Mouse (Mus musculus): Measurements from ENCODE around the gene Hs3st3a1.
A peak's percentile ranks its signal among the peaks of the same experiment; 100 is the strongest.

Hs3st3a1 gene

DNA sequence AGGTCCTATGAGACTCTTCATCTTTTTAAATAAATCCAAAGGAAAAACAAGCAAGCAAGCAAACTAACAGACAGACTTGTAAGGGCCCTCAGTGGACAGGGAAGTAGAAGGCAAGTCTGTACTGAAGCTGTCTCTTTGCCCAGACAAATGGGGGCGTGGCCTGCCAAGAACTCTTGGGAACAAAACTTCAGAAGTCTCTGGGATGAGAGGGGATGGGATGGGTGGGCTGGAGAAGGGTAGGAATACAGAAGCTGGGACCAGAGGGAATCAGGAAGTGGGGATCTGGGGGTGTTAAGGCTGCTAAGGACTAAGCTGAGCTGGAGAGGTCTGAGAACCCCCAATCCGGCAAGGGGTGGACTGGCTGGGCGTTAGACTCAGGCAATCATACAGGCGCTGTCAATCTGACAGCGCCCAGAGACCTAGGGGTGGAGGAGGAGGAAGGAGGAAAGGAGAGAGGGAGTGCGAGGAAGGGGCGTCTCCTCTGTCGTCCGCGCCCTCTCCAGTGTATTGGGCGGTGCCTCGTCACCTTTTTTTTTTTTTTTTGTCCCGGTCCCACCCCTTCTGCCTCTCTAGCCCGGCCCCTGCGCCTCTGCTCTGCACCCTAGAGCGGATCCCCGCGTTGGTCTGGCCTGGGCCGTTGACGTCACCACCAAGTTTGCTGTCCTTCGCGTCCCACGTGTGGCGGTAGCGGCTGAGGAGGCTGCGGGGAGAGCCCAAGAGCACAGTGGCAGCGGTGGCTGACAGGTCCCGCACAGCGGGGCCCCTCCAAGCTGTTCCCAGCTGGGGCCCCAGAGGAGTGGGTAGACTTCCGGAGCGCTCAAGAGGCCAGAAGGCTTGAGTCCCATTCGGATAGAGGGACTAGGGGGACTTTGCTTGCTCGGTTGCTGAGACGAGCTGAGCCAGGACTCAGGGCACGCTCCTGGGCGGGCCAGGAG, at the start of gene Hs3st3a1:
Hs3st3a1 (plus strand) TSS at position 722 of the 935 bp plus-strand sequence.
- DNase-seq (ENCODE audit: low spot score in 2 of 2): peak in 1 of 2 experiments; percentile 20

DNA sequence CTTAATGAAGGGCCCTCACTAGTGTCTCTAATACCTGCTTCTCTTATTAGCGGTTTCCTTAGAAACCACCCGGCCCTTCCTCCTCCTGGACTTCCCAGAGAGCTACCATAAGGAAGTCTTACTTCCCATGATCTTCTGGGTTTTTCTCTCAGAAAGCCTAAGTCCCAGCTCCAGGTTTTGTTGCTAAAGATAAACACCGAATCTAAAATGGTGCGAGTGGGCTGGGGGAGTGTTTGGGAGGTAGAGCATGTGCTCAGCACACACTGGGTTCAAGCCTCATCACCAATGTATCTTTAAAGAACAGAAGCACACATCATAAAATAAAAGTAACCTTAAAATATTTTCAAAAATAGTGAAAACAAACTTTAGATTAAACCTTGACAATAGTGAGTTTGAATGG, 48.8 kb upstream of the Hs3st3a1 start:
- DNase-seq (ENCODE audit: low spot score in 2 of 2): peak in 1 of 2 experiments; percentile 4

DNA sequence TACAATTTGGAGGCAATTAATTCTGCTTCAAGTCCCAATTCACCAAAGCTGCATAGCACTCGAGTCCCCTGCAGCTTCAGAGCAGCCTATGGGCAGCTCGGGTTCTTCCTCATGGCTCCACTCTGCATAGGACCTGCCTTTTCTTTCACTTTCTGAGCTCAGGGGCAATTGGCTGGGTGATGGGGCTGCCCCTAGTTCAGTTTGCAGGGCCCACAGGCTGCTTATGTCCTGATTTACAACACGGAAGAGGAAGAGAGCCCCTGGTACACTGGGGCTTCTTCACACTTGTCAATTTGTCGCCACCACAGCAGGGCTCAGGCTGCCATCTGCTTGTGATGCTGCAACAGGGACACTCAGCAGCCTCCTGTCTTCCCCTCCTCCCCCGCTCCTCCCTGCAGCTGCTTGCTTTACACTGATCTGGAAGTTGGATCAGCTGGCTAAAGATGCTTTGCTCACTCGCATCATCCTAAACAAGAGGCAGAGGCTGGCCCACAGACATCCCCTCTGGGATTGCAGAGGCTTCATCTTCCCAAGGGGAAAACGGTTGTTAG, 38.7 kb upstream of the Hs3st3a1 start:
- DNase-seq (ENCODE audit: low spot score in 2 of 2): peak; percentile 73 to 81

DNA sequence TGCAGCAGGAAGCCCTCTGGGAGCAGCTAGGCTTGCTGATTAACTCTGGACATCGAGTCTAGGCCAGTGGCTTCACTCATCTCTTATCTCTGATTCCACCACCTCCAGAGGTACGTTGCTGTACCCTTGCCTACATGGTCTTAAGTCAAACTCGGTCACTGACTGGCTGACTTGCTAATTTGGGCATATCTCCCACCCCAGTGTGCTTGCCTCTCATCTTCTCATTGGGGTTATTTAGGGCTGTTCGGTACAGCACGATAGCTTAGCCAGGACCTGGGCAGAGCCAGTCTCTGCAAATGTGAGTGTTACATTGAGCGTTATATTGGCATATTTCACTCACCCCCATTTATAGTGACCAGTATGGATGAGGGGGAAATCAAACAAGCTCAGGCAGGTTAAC, 38.2 kb upstream of the Hs3st3a1 start:
- no peak for DNase-seq (ENCODE audit: low spot score in 2 of 2)

DNA sequence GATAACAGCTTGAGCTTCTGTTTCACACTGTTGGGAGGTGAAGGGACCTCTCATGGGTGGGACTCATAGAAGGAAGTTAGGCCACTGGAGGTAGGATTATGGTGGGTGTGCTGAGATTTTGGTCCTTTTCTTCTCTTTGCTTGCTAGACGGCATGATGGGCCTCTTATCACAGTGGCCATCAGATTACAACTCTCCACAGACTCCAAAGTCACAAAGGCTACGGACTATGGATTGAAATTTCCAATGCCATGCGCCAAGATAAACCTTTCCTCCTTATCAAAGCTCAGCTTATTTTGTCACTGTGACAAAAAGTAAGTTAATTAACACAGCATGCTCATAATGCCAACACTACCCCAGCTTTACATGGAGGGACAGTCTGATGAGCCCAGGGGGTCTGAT, 37.5 kb upstream of the Hs3st3a1 start:
- no peak for DNase-seq (ENCODE audit: low spot score in 2 of 2)

DNA sequence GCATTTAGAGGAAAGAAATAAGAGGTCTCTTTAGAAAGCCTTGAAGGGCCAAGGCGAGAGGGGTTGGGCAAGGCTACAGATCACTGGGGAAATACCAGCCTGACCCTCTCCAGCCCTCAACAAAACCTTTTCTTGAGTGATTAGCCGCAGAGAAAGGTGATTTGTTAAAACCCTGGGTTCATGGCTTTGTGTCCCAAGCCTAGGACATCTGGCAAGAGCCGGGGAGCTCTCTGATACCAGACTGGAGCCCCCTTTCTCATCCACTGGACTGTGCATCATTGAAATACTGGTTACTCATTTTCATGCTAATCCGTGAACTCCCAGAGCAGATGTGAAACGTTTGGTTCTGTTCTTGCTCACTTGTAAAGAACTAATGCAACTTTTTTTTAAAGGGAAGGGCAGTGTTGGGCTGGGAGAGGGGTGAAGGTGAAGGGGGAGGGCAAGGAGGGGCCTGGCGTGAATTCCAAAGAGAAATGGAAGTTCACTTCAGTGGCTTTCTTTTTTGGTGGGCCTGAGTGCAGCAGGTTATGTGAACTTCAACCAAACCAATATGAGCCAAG, 34.5 kb upstream of the Hs3st3a1 start:
- no peak for DNase-seq (ENCODE audit: low spot score in 2 of 2)

DNA sequence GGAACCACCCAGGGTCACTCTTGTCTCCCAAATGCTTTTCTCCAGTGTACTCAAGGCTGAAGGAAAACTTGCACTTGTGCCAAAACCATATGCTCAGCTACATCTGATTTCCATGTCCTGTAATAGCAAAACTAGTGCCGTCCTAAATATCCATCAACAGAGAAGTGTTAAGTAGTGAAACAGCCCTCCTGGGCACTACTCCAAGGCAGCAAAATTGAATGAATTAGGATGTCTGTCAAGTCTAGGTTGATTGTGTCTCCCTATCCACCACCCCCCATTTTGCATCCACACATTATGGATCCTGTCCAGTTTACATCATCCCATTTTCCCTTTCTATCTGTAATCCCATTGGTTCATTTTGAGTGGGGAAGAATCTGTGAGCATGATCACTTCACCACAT, 16.2 kb upstream of the Hs3st3a1 start:
- no peak for DNase-seq (ENCODE audit: low spot score in 2 of 2)

DNA sequence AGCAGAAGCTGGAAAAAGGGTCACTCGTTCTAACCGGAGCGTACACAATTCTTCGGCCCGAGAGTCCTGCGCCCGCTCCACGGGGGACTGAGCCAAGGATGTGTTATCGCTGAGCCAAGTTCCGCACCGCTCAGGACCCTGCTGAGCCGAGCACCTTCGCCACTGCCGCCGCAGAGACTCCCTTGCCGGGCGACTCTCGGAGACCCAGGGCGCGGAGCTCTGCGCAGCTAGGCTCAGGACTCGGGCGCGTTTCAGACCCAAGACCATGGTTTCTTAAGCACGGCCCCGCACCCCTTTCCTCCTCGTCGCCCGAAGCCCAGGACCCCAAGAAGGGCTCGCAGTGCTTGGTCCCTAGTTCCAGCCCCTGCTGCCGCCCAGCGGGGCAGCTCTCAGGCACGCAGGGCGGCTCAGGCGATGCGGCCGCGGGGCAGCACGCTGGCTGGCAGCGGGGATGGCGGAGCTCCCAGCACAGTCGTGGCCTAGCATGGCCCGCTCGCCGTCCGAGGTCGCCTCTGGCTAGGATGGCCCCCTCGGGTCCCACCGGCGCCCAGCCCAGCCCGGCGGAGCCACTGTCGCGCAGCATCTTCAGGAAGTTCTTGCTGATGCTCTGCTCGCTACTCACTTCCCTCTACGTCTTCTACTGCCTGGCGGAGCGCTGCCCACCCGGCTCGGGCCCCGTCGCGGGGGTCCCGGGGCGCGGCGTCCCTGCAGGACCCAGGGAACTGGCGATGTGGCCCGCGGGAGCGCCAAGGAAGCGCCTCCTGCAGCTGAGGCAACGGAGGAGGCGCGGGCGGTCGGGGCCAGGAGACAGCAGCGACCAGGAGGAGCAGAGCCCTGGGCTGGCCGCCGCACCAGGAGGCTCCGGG, 647 bp downstream of the Hs3st3a1 start:
- DNase-seq (ENCODE audit: low spot score in 2 of 2): peak in 1 of 2 experiments; percentile 1

DNA sequence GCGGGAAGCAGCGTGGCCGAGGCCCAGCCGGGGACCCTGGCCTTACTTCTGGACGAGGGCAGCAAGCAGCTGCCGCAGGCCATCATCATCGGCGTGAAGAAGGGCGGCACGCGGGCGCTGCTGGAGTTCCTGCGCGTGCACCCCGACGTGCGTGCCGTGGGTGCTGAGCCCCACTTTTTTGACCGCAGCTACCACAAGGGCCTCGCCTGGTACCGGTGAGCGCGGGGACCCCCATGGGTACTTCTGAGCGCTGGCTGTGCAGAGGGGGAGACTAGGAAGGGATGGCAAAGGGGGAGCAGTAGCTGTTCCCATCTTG, 1.2 kb downstream of the Hs3st3a1 start, which contains the start of gene F930015N05Rik:
F930015N05Rik (minus strand) TSS at position 242 of the 316 bp plus-strand sequence.
- no peak for DNase-seq (ENCODE audit: low spot score in 2 of 2)

DNA sequence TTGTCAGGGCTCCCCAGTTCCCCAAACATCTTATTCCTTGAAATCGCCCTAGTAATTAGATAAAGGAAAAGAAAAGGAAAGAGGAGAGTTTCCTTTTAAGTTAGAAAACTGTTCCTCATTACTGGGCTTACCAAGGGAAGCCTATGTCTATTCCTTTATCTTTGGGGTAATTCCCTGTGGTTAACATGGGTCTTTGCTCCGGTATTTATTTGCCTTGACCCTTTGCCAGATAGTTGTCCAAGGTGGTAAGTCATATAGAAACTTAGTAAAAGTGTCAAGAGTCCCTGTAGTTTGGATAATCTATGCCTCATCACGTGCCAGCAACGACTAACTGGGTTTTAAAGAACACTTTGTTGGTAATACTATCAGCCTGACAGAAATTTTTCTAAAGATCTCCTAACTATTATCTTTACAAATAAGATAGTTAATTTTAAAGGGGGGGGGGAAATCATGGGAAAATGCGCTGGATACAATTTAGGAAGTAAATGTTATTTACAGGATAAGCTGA, 1.7 kb downstream of the Hs3st3a1 start:
- DNase-seq (ENCODE audit: low spot score in 2 of 2): no peak

DNA sequence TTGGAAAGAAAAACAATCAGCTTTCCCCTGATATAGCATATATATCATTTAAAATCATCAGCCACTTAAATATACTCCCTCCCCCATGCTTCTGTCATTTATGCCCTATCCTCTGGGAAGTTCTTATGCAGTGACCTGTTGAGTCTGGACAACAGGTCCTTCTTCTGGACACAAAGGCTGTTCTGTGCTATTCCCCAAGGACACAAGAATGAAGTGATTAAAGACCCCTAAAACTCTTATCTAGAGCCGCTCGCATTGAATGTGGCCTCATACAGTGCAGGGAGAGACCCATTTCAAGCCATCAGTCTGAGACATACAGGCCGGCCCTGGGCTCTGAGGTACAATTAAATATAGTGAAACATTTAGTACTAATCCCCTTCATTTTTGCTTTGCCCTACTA, 2.6 kb downstream of the Hs3st3a1 start:
- no peak for DNase-seq (ENCODE audit: low spot score in 2 of 2)

DNA sequence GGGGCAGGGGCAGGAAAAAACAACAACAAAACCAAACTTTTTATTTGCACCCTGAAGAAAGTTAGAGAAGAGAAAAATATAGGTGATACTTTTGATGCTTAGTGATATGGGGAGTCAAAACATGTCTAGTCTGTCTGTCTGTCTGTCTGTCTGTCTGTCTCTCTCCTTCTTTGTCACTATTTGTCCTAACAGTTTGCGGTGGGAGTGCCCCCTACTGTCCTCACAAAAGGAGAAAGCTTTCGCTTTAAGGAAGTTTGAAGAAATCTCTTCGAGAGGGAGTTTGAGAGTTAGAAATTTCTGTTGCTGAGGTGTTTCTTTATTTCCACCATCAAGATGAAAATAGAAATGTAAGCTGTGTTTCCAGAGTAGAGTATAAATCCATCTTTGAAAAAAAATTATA, 3.8 kb downstream of the Hs3st3a1 start:
- no peak for DNase-seq (ENCODE audit: low spot score in 2 of 2)

DNA sequence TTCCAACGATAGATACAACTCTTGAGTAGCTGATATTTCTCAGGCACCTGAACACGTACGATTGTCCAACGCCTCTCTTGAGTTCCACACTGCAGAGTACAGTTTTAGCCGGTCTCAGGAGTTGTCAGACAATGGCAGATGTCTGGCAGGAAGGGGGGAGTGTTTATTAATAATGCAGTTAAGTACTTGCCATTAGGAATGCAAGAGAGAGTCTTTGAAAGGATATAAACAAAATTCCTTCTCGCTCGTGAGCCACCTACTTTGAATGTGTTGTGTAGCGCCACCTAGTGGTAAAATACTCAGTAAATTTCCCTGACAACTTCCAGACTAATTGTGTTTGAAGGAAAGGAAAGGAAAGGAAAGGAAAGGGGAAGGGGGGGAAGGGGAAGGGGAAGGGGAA, 7.0 kb downstream of the Hs3st3a1 start:
- no peak for DNase-seq (ENCODE audit: low spot score in 2 of 2)

DNA sequence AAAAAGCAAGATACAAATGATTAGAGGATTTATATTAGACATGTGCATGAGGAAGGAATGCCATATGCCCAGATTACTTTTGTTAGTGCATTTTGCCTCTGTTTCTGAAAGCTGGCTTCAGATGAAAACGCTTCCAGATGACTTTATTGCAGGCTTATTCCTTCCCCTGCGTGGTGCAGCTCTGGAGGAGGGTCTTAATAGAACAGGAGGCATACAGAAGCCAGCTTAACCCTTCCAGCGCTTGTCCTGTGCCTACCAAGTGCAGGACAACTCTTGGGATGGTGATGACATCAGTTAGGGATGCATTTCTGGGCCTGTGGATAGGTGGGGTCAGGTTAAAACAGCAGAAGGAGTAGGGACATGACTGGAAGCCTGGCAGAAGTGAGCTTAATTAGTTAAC, 7.6 kb downstream of the Hs3st3a1 start:
- no peak for DNase-seq (ENCODE audit: low spot score in 2 of 2)

DNA sequence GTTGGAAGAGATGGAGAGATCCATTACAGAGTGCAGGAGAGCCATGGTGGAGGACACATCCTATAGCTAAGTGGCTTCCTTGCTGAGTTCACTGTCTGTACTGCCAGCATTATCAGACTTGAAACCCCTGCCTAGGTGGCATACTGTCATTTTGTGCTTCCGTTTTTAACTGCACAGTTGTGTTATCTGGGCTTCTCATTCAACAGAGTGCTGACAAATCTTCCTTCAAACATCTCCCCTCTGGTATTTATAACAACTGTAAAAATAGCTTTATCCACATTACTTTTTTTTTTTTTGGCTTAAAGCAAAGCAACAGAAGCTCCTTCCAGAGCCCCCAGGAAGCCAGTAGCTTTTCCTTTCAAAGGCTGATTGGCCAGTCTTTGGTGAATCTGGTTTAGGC, 10.1 kb downstream of the Hs3st3a1 start:
- DNase-seq (ENCODE audit: low spot score in 2 of 2): no peak

DNA sequence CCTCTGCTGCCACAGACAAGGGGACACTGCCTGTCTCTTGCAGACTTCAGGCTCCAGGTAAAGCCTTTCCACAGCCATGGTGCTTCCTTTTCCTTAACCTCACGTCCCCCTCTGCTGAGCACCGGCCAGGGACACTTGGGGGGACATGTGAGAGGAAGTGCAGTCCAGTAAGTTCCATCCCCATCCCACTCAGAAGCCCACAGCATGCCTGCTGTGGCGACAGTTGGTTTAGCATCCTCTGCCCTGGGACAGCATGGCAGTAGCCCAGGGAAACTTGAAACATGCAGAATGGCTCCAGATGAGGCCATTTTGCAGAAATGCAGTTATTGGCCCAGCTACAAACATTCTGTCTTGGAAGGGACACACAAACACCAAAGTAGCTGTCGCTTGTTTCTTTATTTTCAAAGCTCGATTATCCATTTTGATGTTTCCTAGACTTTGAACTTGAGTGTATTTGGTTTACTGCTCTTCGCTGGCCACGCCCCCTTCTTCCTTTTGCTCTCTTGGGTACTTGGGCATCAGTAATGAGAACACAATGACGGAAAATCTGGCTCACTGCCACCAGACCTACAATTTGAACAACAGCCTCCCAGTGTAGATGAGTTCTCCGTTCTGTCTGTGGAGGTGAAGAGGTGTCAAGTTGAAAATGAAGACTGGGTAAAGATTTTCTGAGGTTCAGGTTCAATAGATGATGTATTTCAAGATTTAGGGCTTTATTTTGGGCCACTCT, 13.6 kb downstream of the Hs3st3a1 start:
- no peak for DNase-seq (ENCODE audit: low spot score in 2 of 2)

DNA sequence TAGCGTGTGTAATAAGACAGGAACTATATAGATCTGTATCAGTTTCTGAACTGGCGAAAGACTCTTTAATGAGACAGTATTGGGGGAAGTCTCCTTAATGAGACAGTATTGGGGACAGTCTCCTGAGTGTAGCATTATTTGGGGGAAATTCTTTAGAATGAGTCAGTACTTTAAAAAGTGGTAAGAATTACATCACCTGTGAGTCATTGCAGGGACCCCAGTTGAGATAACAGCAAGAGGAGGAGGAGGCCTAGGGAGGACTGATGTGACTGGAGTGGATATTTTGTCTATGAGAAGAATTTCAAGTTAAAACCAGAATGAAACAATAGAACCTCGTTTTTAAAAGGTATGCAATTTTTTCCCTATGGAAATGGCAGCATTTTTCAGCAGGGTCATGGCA, 26.6 kb downstream of the Hs3st3a1 start:
- DNase-seq (ENCODE audit: low spot score in 2 of 2): no peak

DNA sequence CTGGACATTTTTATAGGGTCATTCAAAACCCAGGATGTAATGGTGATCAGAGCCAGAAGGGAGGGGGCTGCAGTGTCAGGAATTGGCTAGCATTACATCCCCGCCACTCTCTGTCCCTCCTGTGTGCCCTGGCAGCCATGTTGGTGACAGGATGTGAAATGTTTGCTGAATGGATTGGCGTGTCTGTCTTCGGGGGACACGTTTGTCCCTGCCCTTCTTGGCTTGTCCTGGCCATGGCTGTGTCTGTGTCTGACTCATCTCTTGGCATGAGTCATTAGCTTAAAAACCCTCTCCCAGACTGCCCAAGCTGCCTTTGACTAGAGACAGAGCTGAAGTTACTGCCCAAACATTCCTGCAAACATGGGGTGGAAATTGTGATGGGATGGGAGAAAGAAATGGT, 33.6 kb downstream of the Hs3st3a1 start:
- no peak for DNase-seq (ENCODE audit: low spot score in 2 of 2)

DNA sequence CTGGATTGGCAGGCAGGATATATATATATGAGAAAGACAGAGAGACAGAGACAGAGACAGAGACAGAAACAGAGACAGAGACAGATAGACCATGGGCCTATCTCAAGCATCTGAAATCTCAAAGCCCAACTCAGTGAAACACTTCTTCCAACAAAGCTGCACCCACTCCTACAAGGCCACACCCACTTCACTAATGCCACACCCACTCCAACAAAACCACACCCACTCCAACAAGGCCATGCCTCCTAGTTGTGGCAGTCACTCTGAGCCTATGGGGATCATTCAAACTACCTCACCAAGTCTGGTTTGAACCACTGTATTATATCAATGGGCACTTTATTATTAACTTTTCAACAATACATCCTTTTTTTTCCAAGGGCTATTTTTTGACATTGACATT, 35.6 kb downstream of the Hs3st3a1 start:
- no peak for DNase-seq (ENCODE audit: low spot score in 2 of 2)

DNA sequence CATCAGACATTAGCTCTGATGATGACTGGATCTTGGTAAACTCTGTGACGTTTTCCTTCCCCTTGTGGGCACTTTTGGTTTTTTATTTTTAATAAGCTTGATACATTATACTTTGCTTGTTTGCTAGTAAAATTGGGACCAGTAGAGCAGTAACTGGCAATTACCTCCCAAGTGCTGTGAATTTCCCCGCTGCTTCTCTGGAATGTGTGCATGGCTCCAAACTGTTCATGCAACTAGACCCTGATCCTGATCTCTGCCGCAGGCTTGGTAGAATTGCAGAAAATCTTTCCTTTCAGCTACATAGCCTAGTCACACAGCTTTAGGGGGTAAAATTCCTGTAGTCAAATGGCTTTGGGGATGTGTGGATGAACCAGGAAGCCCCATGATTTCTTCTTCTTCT, 38.5 kb downstream of the Hs3st3a1 start:
- no peak for DNase-seq (ENCODE audit: low spot score in 2 of 2)

DNA sequence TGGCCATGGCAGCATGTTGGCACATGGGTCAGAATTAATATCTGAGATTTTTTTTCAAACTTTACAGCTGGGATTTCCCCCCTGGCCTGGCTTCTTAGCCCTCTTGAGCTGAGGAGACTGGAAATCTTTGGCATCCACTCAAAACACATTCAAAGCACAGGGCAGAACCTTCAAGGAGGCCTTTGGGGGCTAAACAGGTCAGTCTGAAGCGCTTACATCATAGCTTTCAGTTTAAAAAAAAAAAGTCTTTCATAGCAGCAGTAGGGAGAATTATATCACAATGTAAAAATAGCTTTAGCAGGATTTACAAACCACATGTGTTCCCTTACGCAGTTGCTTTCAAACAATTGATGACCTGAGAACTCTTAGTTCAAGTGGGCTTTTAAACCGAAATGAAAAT, 46.3 kb downstream of the Hs3st3a1 start:
- no peak for DNase-seq (ENCODE audit: low spot score in 2 of 2)
